7 mouse cellular contexts compared by ENCODE assay signal in the genomic region with DNA sequence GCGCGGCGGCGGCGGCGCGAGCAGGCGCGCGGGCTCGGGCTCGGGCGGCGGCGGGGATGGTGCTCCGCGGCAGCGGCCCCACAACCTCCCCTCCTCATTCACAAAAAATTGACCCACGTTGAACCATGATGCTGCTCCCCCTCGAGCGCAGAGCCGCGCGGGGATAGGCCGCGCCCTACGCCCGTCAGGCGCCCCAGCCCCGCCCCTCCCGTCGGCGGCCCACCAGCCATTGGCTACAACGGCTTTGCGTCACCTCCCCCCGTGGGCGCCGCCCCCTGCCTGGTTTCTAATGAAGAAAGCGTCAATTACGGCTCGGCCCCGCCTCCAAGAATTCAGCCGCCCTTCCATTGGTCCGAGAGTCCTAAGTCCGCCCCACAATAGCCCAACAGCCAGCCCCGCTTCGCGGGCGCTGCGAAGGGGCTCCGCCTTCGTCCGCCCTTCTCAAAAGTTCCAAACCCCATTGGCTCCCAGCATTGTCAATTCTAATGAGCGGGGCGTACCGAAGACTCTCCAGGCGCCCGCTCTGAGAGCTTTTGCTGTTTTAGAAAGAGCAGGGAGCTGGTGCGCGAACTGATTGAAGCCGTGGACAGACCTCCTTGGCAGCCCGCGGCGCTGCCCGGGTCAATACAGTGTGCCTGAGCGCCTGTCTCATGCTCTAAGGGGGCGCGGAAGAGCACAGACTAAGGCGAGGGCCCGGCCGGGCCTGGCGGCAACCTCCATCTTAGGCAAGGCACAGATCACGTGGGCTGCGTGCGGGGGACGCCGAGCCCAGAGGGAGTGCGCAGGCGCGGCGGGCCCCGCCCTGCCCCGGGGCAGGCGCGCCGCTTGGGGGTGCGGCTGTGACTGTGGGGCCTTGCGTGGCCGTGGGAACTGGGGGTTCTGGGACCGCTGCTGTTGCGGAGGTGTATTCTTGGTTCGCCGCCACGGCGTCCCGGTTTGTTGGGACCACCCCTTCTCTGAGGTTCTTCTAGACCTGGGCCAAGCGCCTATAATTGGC. TPM values are rescaled to one million over a fixed set of nuclear protein-coding genes. Genes with fewer than 3 reads are reported as not detected.
DNase-seq lines count a peak whose midpoint lies in the region; ATAC-seq lines count a peak whose summit lies in the region.

No protein-coding gene starts in this region.

- H3K36me3 ChIP-seq in embryonic facial prominence, embryonic 11.5 days (replicated peaks; ENCODE audit: control insufficient read depth, insufficient read depth, low read depth, low read length), result no peaks in the 10 kb centered on the region
- no peaks in the 10 kb centered on the region for H3K36me3 ChIP-seq in limb, embryonic 10.5 days
- H3K36me3 ChIP-seq in midbrain, embryonic 13.5 days, result no peaks in the 10 kb centered on the region

- H3K9me3 ChIP-seq in embryonic facial prominence, embryonic 11.5 days (replicated peaks; ENCODE audit: control insufficient read depth, low read length), result no peaks in the 10 kb centered on the region
- H3K9me3 ChIP-seq in limb, embryonic 10.5 days (replicated peaks), result no peaks in the 10 kb centered on the region
- H3K9me3 ChIP-seq in midbrain, embryonic 13.5 days, result no peaks in the 10 kb centered on the region

- H3K27me3 ChIP-seq in embryonic facial prominence, embryonic 11.5 days (ENCODE audit: control insufficient read depth, insufficient read depth, low read length), result no peaks in the 10 kb centered on the region
- no peaks in the 10 kb centered on the region for H3K27me3 ChIP-seq in limb, embryonic 10.5 days (ENCODE audit: low read depth, poor library complexity, severe bottlenecking)
- no peaks in the 10 kb centered on the region for H3K27me3 ChIP-seq in midbrain, embryonic 13.5 days

- peak; percentile 98 for ATAC-seq in embryonic facial prominence, embryonic 11.5 days (replicated peaks; ENCODE audit: insufficient number of reproducible peaks, low FRiP score, low TSS enrichment, low read depth)
- ATAC-seq in granulocyte monocyte progenitor cell, adult 5-6 weeks (replicated peaks; ENCODE audit: poor library complexity, severe bottlenecking), result peak; percentile 86
- peak; percentile 99 for ATAC-seq in midbrain, embryonic 13.5 days

- peak overlapping the region; percentile 92 for H3K27ac ChIP-seq in embryonic facial prominence, embryonic 11.5 days (replicated peaks; ENCODE audit: low read depth, low read length)
- H3K27ac ChIP-seq in limb, embryonic 10.5 days, result peak overlapping the region; percentile 96
- peak overlapping the region; percentile 98 for H3K27ac ChIP-seq in midbrain, embryonic 13.5 days

- H3K9ac ChIP-seq in embryonic facial prominence, embryonic 11.5 days (replicated peaks; ENCODE audit: low read length), result peak overlapping the region; percentile 92
- peak overlapping the region; percentile 91 for H3K9ac ChIP-seq in midbrain, embryonic 13.5 days (replicated peaks)

- DNase-seq in adrenal gland, postnatal 14 days, result peak; percentile 100
- DNase-seq in embryonic facial prominence, embryonic 11.5 days (ENCODE audit: low spot score), result peak; percentile 100
- DNase-seq in kidney, adult 11 months, result peak; percentile 100
- DNase-seq in limb, embryonic 10.5 days (ENCODE audit: low spot score), result peak; percentile 98
- DNase-seq in spleen, adult 12 weeks (ENCODE audit: low spot score), result peak; percentile 99

- H3K4me3 ChIP-seq in embryonic facial prominence, embryonic 11.5 days (ENCODE audit: low read depth, low read length), result peak overlapping the region; percentile 73
- peak overlapping the region; percentile 84 for H3K4me3 ChIP-seq in limb, embryonic 10.5 days
- peak overlapping the region; percentile 87 for H3K4me3 ChIP-seq in midbrain, embryonic 13.5 days (replicated peaks)

- H3K4me2 ChIP-seq in embryonic facial prominence, embryonic 11.5 days (ENCODE audit: low read depth, low read length), result peak overlapping the region; percentile 70
- H3K4me2 ChIP-seq in midbrain, embryonic 13.5 days (replicated peaks), result peak overlapping the region; percentile 79

- under 1% methylated on average over 80 of the region's 97 CpGs for WGBS in embryonic facial prominence, embryonic 11.5 days
- WGBS in limb, embryonic 10.5 days, result 5% methylated on average over 96 of the region's 97 CpGs
- under 1% methylated on average over 75 of the region's 97 CpGs for WGBS in midbrain, embryonic 13.5 days

- 0 out of 2 replicates have a peak, but pooled peaks cover 4% of the 10 kb centered on the region for H3K4me1 ChIP-seq in embryonic facial prominence, embryonic 11.5 days (ENCODE audit: control insufficient read depth, insufficient read depth, low read length)
- peaks cover 32% of the 10 kb centered on the region for H3K4me1 ChIP-seq in limb, embryonic 10.5 days
- H3K4me1 ChIP-seq in midbrain, embryonic 13.5 days (replicated peaks), result peaks cover 39% of the 10 kb centered on the region

RNA-seq across cellular contexts. Expression of a gene that starts 15.1 kb away (rescaled TPM):
- total RNA-seq in adrenal gland, postnatal 14 days (2021), result 70.1 and 70.3 TPM in 2 replicates
- polyA plus RNA-seq in embryonic facial prominence, embryonic 11.5 days (2014; fragmentation: Nextera tagmentation; extraction: Ambion mirVana), result 18.6 and 23.9 TPM in 2 replicates
- total RNA-seq in granulocyte monocyte progenitor cell, adult 5-6 weeks (2014; fragmentation: Nextera tagmentation), result 11.7 and 13.0 TPM in 2 replicates
- 12.1 and 13.8 TPM in 2 replicates for total RNA-seq in granulocyte monocyte progenitor cell, adult 5-6 weeks (2017)
- 16.3 and 20.7 TPM in 2 replicates for polyA plus RNA-seq in limb, embryonic 10.5 days (2016; fragmentation: Nextera tagmentation; extraction: Ambion mirVana)
- polyA plus RNA-seq in midbrain, embryonic 13.5 days (2015; fragmentation: Nextera tagmentation; extraction: Ambion mirVana), result 24.3 and 25.6 TPM in 2 replicates

Comparison
In these comparisons a context has a peak if more than half of its experiments do, and no peak if none do; other contexts are left out.
1. Peak in every context shown above with its lines: DNase-seq, ATAC-seq, H3K4me3 ChIP-seq and H3K27ac ChIP-seq.